Mouse (Mus musculus) adrenal gland, adult 2 months (tissue): Measurements from ENCODE around the gene Slc22a2. TPM values are rescaled to one million over a fixed set of nuclear protein-coding genes. Genes with fewer than 3 reads are reported as not detected.

ENCODE experiments used
- polyA plus RNA-seq: library from polyadenylated mRNA; depleted of rRNA; stranded (reverse); fragments of >200 nt; gene quantifications from 2 replicates; pipeline ENCODE4 v1.2.3, GENCODE M21; 2012; rRNA removed
- total RNA-seq, 2 experiments: library from RNA; stranded (reverse); gene quantifications; 2 replicates each; pipeline ENCODE4 v1.2.3; 2021

Gene Slc22a2
- total and polyA plus RNA-seq, 3 experiments, result 0.12 TPM; not detected in 2

Other genes starting within 250 kb of the Slc22a2 start
- gene Plg, start 205.5 kb upstream of the Slc22a2 start, total RNA-seq, result 1 to 10 TPM in 1 of 2 experiments, under 1 TPM in 1; 0.14 to 5.4 TPM
- 0.03 and 0.33 TPM in 2 replicates for gene Plg, start 205.5 kb upstream of the Slc22a2 start, polyA plus RNA-seq
- 10 to 100 TPM in 1 of 2 experiments, 1 to 10 TPM in 1; 5.7 to 12.0 TPM for gene Slc22a3, start 76.4 kb upstream of the Slc22a2 start, total RNA-seq
- 5.7 and 9.7 TPM in 2 replicates for gene Slc22a3, start 76.4 kb upstream of the Slc22a2 start, polyA plus RNA-seq
- 1 to 10 TPM in 1 of 2 experiments, not detected in 1; 1.7 TPM for gene Slc22a1, start 91.7 kb downstream of the Slc22a2 start, total RNA-seq
- 0.11 and 0.29 TPM in 2 replicates for gene Slc22a1, start 91.7 kb downstream of the Slc22a2 start, polyA plus RNA-seq
- 10 to 100 TPM; 66.8 to 74.7 TPM for gene Igf2r, start 185.5 kb downstream of the Slc22a2 start, total RNA-seq
- 21.9 and 23.2 TPM in 2 replicates for gene Igf2r, start 185.5 kb downstream of the Slc22a2 start, polyA plus RNA-seq